Mouse (Mus musculus) E14TG2a.4 (cell line): Measurements from ENCODE around the gene Greb1.

Experiments
- H3K27me3 ChIP-seq: 2 replicates; pipeline ENCODE4 v1.6.1; 2014; ENCODE audit warnings: low read length, control low read depth; ENCODE audit not compliant: insufficient read depth
- H3K36me3 ChIP-seq: 2 replicates; pipeline ENCODE4 v1.6.1; 2014; ENCODE audit warnings: low read length, control low read depth; ENCODE audit not compliant: insufficient read depth
- H3K4me1 ChIP-seq: replicated peaks from 2 replicates; pipeline ENCODE4 v1.6.1; 2014; ENCODE audit warnings: low read depth, low read length, control low read depth
- H3K4me3 ChIP-seq: replicated peaks from 2 replicates; pipeline ENCODE4 v1.5.1; 2014; ENCODE audit warnings: mild to moderate bottlenecking, low read length
- H3K9me3 ChIP-seq: 2 replicates; pipeline ENCODE4 v1.6.1; 2014; ENCODE audit warnings: low read length, control low read depth
- CTCF ChIP-seq: conservative IDR thresholded peaks from 2 replicates; pipeline ENCODE4 v1.5.1; 2014; ENCODE audit warnings: low read length
- NANOG ChIP-seq: IDR thresholded peaks from 2 replicates; pipeline ENCODE4 v1.6.1; 2014; ENCODE audit warnings: borderline replicate concordance, low read length, mixed read lengths
- POU5F1 ChIP-seq: IDR thresholded peaks from 2 replicates; pipeline ENCODE4 v1.6.1; 2014; ENCODE audit warnings: low read length, borderline replicate concordance

The Greb1 gene

DNA sequence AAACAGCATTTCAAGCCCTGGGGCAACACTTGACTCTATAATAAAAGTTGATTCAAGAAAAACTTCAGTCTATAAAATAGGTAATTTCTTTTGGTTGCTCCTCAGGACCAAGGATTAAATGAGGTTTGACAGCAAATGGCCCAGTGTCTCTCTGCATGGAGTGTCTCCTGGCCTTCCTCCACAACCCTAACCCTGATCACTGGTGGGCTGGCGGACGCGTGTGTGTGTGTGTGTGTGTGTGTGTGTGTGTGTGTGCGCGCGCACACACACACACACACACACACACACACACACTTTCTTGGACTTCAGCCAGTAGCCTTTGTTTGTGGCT, 793 bp downstream of the Greb1 start:
- no peak for TF ChIP-seq CTCF
- no peak for TF ChIP-seq POU5F1
- no peak for TF ChIP-seq NANOG
- Histone ChIP-seq H3K4me1 (peaks cover 20% of the 10 kb centered on the region), H3K27me3 (peaks cover 65% of the 10 kb centered on the region), H3K4me3 (peak overlapping the region; percentile 81), H3K36me3 (no peaks in the 10 kb centered on the region), H3K9me3 (0 out of 2 replicates have a peak, but pooled peaks cover 3% of the 10 kb centered on the region)

DNA sequence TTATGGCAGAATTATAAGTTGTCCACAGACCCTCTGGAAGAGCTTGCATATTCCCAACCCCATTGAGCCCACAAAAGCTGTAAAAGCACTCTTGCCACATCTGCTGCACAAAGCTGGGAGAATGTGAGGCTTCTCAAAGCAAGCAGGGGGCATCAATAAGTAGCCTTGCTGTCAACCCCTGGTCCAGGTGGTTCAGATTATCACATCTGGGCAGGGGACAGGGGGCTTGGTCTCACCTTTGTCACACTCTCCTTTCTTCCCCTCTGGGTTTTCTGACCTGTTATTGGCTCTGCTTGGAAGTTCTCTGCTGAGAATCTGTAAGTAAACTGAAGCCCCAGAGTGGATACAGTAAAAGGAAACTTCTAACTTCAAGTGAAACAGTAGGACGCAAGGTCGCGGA, 1.8 kb downstream of the Greb1 start:
- H3K4me3 ChIP-seq, result no peak overlapping the region
- 0 out of 2 replicates have a peak, but pooled peaks cover 3% of the 10 kb centered on the region for H3K9me3 ChIP-seq
- H3K4me1 ChIP-seq, result peaks cover 20% of the 10 kb centered on the region
- peaks cover 67% of the 10 kb centered on the region for H3K27me3 ChIP-seq
- no peaks in the 10 kb centered on the region for H3K36me3 ChIP-seq
- TF ChIP-seq POU5F1, result no peak
- TF ChIP-seq CTCF, result no peak
- TF ChIP-seq NANOG, result no peak

DNA sequence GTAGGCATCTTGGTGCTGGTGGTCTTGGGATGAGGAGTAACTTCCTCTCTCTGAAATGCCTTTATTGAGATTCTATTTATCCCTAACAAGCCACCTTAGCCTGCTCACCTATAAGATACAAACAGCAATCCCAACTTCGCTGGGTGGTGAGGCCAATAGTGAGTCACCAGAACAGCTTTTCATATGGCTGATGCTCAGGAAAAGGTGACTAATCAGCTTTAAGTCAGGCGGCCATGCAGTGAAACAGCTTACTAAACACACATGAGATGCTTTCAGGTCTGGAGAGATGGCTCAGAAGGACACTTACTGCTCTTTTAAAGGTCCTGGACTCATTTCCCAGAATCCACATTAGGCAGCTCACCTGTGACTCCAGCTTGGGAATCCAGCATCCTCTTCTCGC, 4.9 kb downstream of the Greb1 start:
- 0 out of 2 replicates have a peak, but pooled peaks cover 3% of the 10 kb centered on the region for H3K9me3 ChIP-seq
- TF ChIP-seq POU5F1 (no peak), NANOG (no peak), CTCF (no peak)
- H3K27me3 ChIP-seq, result peaks cover 56% of the 10 kb centered on the region
- H3K4me1 ChIP-seq, result peaks cover 14% of the 10 kb centered on the region
- H3K4me3 ChIP-seq, result no peak overlapping the region
- no peaks in the 10 kb centered on the region for H3K36me3 ChIP-seq

DNA sequence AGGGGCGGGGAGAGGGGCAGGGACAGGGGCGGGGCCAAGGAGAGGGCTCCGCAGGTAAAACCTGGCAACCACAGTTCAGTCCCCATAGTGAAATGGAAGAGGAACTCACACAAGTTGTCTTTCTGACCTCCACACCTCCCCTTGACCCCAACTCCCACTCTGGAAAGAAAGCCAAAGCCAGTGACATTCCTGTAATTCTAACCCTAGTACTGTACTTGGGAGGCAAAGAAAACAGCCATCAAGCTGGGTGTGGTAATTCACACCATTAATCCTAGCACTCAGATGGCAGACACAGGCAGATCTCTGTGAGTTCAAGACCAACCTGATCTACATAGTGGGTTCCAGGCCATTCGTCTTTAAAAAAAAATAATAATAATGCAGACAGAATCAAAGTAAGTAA, 7.3 kb downstream of the Greb1 start:
- TF ChIP-seq NANOG, result peak; percentile 42; the same call in 1 of the 2 replicates
- TF ChIP-seq CTCF, result no peak
- Histone ChIP-seq H3K36me3 (no peaks in the 10 kb centered on the region), H3K4me3 (no peak overlapping the region), H3K4me1 (0 out of 2 replicates have a peak, but pooled peaks cover 5% of the 10 kb centered on the region), H3K9me3 (no peaks in the 10 kb centered on the region), H3K27me3 (peaks cover 37% of the 10 kb centered on the region)

DNA sequence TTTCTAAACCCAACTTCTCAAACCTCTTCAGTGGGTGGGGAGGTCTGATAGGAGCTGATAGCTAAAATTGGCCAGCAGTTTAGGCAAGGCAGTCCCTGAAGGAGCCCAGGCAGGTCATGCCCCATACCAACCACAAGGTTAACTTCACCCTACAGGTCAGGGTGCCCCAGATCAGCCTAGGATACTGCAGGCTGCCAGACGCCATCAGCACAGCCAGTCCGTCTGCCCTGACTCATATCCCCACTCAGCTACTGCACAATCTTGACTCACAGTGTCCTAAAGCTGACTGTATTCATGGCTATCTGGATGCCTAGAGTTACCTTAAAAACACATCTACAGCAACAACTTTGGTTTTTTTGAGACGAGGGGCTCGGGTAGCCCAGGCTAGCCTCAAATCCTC, 10.2 kb downstream of the Greb1 start:
- H3K9me3 ChIP-seq, result no peaks in the 10 kb centered on the region
- 0 out of 2 replicates have a peak, but pooled peaks cover 5% of the 10 kb centered on the region for H3K4me1 ChIP-seq
- H3K36me3 ChIP-seq, result no peaks in the 10 kb centered on the region
- no peak overlapping the region for H3K4me3 ChIP-seq
- no peak for TF ChIP-seq NANOG
- TF ChIP-seq CTCF, result no peak
- TF ChIP-seq POU5F1, result no peak
- H3K27me3 ChIP-seq, result peaks cover 24% of the 10 kb centered on the region

DNA sequence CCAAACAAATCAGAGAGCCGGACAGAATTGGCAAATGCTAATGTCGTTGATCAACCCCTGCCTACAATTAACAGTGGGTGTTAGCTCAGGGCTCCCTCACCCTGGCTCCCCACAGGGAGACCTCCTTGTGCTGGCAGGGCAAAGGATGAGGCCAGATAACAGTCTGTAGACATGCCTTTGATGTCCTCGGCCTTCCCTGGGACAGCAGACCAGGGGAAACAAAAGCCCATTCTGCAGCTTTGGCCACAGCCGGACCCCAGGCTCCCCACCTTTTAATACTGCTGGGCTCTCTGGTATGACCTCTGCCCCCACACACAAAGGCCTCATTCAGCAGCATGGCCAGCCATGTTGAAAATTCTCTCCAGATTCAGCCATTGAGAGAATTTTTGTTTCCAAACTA, 10.9 kb downstream of the Greb1 start:
- Histone ChIP-seq H3K36me3 (no peaks in the 10 kb centered on the region), H3K4me3 (no peak overlapping the region), H3K9me3 (no peaks in the 10 kb centered on the region), H3K27me3 (peaks cover 18% of the 10 kb centered on the region), H3K4me1 (0 out of 2 replicates have a peak, but pooled peaks cover 5% of the 10 kb centered on the region)
- TF ChIP-seq CTCF (no peak), NANOG (no peak), POU5F1 (no peak)

DNA sequence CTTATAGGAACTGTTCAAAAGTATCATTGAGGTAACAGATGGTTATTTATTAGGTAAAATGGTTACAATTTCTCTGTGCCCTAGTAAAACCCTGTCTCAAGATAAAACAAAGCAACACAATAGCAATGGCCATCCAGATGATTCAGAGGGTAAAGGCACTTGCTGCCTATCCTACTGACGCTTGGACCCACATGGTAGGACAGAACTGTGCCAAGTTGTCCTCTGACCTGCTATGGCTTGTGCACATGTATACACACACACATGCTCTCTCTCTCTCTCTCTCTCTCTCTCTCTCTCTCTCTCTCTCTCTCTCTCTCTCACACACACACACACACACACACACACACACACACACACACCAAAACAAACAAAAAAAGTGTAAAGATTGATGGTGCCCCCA, 11.5 kb downstream of the Greb1 start:
- no peaks in the 10 kb centered on the region for H3K36me3 ChIP-seq
- no peak overlapping the region for H3K4me3 ChIP-seq
- TF ChIP-seq CTCF (no peak), NANOG (no peak), POU5F1 (no peak)
- H3K9me3 ChIP-seq, result no peaks in the 10 kb centered on the region
- 0 out of 2 replicates have a peak, but pooled peaks cover 5% of the 10 kb centered on the region for H3K4me1 ChIP-seq
- H3K27me3 ChIP-seq, result peaks cover 14% of the 10 kb centered on the region; the same call in 1 of the 2 replicates

DNA sequence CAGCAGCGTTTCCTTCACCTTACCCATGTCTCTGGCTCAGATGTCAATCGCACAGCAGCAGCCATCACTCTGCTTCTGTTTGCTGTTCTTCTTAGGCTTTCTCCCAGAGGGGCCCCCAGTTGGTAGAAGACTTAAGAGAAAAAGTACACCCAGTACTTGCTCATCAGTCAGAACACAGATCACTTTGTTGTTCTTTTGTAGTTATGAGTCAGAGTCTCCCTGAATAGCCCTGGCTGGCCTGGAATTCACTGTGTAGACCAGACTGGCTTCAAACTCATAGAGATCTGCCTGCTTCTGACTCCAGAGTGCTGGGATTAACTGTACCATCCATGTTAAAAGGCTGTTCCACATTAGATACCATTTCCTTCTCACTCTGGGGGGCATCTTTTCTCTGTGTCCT, 12.1 kb downstream of the Greb1 start:
- no peak for TF ChIP-seq NANOG
- TF ChIP-seq CTCF, result no peak
- TF ChIP-seq POU5F1, result no peak
- Histone ChIP-seq H3K9me3 (no peaks in the 10 kb centered on the region), H3K4me1 (0 out of 2 replicates have a peak, but pooled peaks cover 5% of the 10 kb centered on the region), H3K36me3 (no peaks in the 10 kb centered on the region), H3K4me3 (no peak overlapping the region), H3K27me3 (peaks cover 13% of the 10 kb centered on the region; the same call in 1 of the 2 replicates)

DNA sequence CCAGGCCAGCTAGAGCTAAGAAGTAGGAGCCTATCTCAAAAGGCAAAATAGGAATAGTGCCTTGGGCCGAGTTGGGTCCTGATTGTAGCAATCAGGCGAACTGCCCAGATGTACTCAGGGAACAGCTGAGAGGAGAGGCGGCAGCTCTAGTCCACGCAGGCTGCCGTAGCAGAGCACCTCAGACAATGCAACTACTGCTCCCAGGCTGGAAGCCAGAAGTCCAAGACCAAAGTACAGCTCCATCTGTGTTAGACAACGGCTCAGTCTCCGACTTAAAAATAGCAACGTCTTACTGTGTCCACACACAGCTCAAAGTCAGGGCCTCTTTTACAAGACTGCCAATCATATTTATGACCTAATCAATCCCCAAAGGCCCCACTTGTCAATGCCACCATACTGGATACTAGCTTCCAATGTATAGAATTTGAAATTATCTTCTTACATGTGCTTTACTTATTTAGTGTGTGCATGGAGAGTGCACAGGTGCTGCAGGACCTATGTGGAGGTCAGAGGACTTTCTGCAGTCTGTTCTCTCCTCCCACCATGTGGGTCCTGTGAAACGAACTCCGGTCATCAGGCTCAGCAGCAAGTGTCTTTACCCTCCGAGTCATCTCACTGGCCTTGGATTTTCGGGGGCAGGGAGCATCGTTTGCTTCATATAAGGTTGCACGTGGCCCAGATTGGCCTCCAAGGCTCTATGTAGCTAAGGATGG, 19.5 kb downstream of the Greb1 start:
- Histone ChIP-seq H3K9me3 (no peaks in the 10 kb centered on the region), H3K36me3 (no peaks in the 10 kb centered on the region), H3K4me3 (no peak overlapping the region), H3K4me1 (no peaks in the 10 kb centered on the region; the same call in 1 of the 2 replicates), H3K27me3 (no peaks in the 10 kb centered on the region)
- TF ChIP-seq NANOG (no peak), POU5F1 (no peak), CTCF (no peak)
